Mouse (Mus musculus): ENCODE data around the gene Gstm4.

DNA sequence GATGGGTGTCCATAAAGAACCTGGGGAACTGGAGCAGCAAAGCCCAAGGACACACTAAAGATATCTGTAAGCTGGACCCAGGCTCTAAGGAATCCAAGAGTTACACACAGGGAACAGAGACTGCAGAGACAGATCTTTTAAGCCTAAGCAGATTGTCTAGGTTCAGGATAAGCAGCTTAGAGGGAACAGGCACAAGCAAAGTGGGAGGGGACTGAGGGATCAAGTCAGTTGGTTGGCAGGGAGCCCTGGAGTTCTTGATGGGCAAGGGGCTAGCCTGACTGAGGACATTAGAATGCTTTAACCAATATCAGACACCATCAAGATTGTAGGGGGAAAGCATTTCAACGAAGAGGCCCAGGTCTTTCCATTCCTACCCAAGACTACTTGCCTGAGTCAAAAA lies 49.5 kb upstream of the Gstm4 start:
- no peak for TF ChIP-seq CTCF (IDR thresholded peaks at IDR 0.05; ENCODE audit: low read depth)
- no peak for TF ChIP-seq EP300 (IDR thresholded peaks at IDR 0.05; ENCODE audit: low read depth)

All from liver, postnatal 0 days (tissue).